Comparison of ENCODE assay signal across 9 mouse cellular contexts in genomic region chr7:112336769-112337168, GRCm38 (mm10).
DNase-seq lines count a peak whose midpoint lies in the region; ATAC-seq and TF ChIP-seq lines count a peak whose summit lies in the region.
"Had no signal": no experiment of that assay in that cellular context is flagged by ENCODE, and none has a peak within 500 bp of the region (broad histone marks: within the 10 kb centered on the region; RNA-seq: fewer than 3 reads in every experiment).

No protein-coding gene starts in this region.

- no peaks in the 10 kb centered on the region for H3K4me1 ChIP-seq in hindbrain, embryonic 14.5 days (replicated peaks; ENCODE audit: control insufficient read depth, insufficient read depth, low read length)
- H3K4me1 ChIP-seq in hindbrain, embryonic 11.5 days (replicated peaks; ENCODE audit: control insufficient read depth, insufficient read depth, low read length): no peaks in the 10 kb centered on the region
- H3K4me1 ChIP-seq in intestine, embryonic 14.5 days (replicated peaks; ENCODE audit: control insufficient read depth, insufficient read depth, low read length): peaks cover 14% of the 10 kb centered on the region
- H3K4me1 ChIP-seq: megakaryocyte, embryonic 14.5 days had no signal

- no peak overlapping the region for H3K9ac ChIP-seq in hindbrain, embryonic 14.5 days
- H3K9ac ChIP-seq in hindbrain, embryonic 11.5 days (ENCODE audit: low read depth, low read length): no peak overlapping the region
- no peak overlapping the region for H3K9ac ChIP-seq in intestine, embryonic 14.5 days (ENCODE audit: low read length)

- DNase-seq in hindbrain, embryonic 14.5 days (ENCODE audit: low spot score): peak; percentile 44
- no peak for DNase-seq in hindbrain, embryonic 11.5 days (ENCODE audit: low spot score)
- peak; percentile 57 to 66 for DNase-seq in frontal cortex, postnatal 14 days (ENCODE audit: low spot score in 2 of 2)
- DNase-seq in intestine, embryonic 14.5 days (ENCODE audit: low spot score): peak; percentile 61
- DNase-seq in kidney, adult 18-20 months: no peak
- DNase-seq in testis, postnatal 14 days (ENCODE audit: low spot score): no peak
- DNase-seq in adrenal gland, postnatal 4 days (ENCODE audit: low spot score in 2 of 2): no peak

- ATAC-seq in hindbrain, embryonic 14.5 days (ENCODE audit: low FRiP score): no peak
- ATAC-seq in hindbrain, embryonic 11.5 days (ENCODE audit: low FRiP score): no peak
- 0 out of 2 replicates have a peak, but pooled peaks have one; percentile 25 for ATAC-seq in intestine, embryonic 14.5 days (replicated peaks; ENCODE audit: low FRiP score, low TSS enrichment, low read depth)

- no peaks in the 10 kb centered on the region for H3K79me2 ChIP-seq in myocyte (ENCODE audit: control insufficient read depth, insufficient read depth)

- no peak for TF ChIP-seq POLR2A in myocyte (IDR thresholded peaks at IDR 0.05; ENCODE audit: insufficient read length, low read depth)

- WGBS in hindbrain, embryonic 14.5 days: 79% methylated on average over 15 of the region's 15 CpGs
- WGBS in hindbrain, embryonic 11.5 days: 87% methylated on average over 15 of the region's 15 CpGs
- 45% methylated on average over 15 of the region's 15 CpGs for WGBS in intestine, embryonic 14.5 days

- H3ac ChIP-seq in myocyte (ENCODE audit: control insufficient read depth, insufficient read length): no peak overlapping the region

- H3K9me3 ChIP-seq in hindbrain, embryonic 14.5 days (ENCODE audit: control insufficient read depth, low read length): no peaks in the 10 kb centered on the region
- H3K9me3 ChIP-seq in hindbrain, embryonic 11.5 days (ENCODE audit: control insufficient read depth, low read length): no peaks in the 10 kb centered on the region
- no peaks in the 10 kb centered on the region for H3K9me3 ChIP-seq in intestine, embryonic 14.5 days (ENCODE audit: control insufficient read depth, low read length)
- H3K9me3 ChIP-seq: megakaryocyte, embryonic 14.5 days had no signal

- no peaks in the 10 kb centered on the region for H3K36me3 ChIP-seq in hindbrain, embryonic 14.5 days (replicated peaks; ENCODE audit: control insufficient read depth, insufficient read depth)
- no peaks in the 10 kb centered on the region for H3K36me3 ChIP-seq in hindbrain, embryonic 11.5 days (ENCODE audit: control insufficient read depth, insufficient read depth, low read length)
- H3K36me3 ChIP-seq in intestine, embryonic 14.5 days (ENCODE audit: control insufficient read depth, insufficient read depth, low read length): 0 out of 2 replicates have a peak, but pooled peaks cover 2% of the 10 kb centered on the region
- peaks cover 18% of the 10 kb centered on the region for H3K36me3 ChIP-seq in myocyte (ENCODE audit: control insufficient read depth, insufficient read depth)

- H3K4me2 ChIP-seq in hindbrain, embryonic 14.5 days (replicated peaks): no peak overlapping the region
- no peak overlapping the region for H3K4me2 ChIP-seq in hindbrain, embryonic 11.5 days (replicated peaks; ENCODE audit: low read depth, low read length)
- peak overlapping the region; percentile 28 for H3K4me2 ChIP-seq in intestine, embryonic 14.5 days (ENCODE audit: low read length)
- H3K4me2 ChIP-seq in myocyte (ENCODE audit: low read depth): peak overlapping the region; percentile 24

- H3K27me3 ChIP-seq in hindbrain, embryonic 14.5 days (ENCODE audit: control insufficient read depth, insufficient read depth, low read length): no peaks in the 10 kb centered on the region
- H3K27me3 ChIP-seq in hindbrain, embryonic 11.5 days (ENCODE audit: control insufficient read depth, insufficient read depth, low read length): no peaks in the 10 kb centered on the region
- no peaks in the 10 kb centered on the region for H3K27me3 ChIP-seq in intestine, embryonic 14.5 days (replicated peaks; ENCODE audit: control insufficient read depth, insufficient read depth, low read length)
- H3K27me3 ChIP-seq in myocyte (ENCODE audit: control insufficient read depth, insufficient read depth, insufficient read length): no peaks in the 10 kb centered on the region

- peak overlapping the region; percentile 45 for H3K27ac ChIP-seq in hindbrain, embryonic 14.5 days
- H3K27ac ChIP-seq in hindbrain, embryonic 11.5 days (ENCODE audit: low read depth, low read length): no peak overlapping the region
- H3K27ac ChIP-seq in intestine, embryonic 14.5 days (ENCODE audit: low read depth): peak overlapping the region; percentile 70

- no peak overlapping the region for H3K4me3 ChIP-seq in hindbrain, embryonic 14.5 days (replicated peaks; ENCODE audit: low read length)
- H3K4me3 ChIP-seq in hindbrain, embryonic 11.5 days (ENCODE audit: low read depth, low read length): no peak overlapping the region
- no peak overlapping the region for H3K4me3 ChIP-seq in intestine, embryonic 14.5 days (ENCODE audit: low read depth, low read length)
- no peak overlapping the region for H3K4me3 ChIP-seq in myocyte

TF ChIP-seq in myocyte, 11 proteins besides CTCF, POLR2A, EP300 and RAD21:
- TF ChIP-seq CEBPB (IDR thresholded peaks at IDR 0.05; ENCODE audit: insufficient read depth, poor library complexity, severe bottlenecking) (no peak), MYOD1 (IDR thresholded peaks at IDR 0.05; ENCODE audit: control insufficient read depth in 1 of 3, insufficient read length in 2 of 3, low read depth in 2 of 3) (peak in 1 of 3 experiments; percentile 36)

Comparison
In these comparisons a context has a peak if more than half of its experiments do, and no peak if none do; other contexts are left out.
1. DNase-seq: peak in hindbrain, embryonic 14.5 days (single experiment), frontal cortex, postnatal 14 days (2 of 2) and intestine, embryonic 14.5 days (single experiment); none in hindbrain, embryonic 11.5 days (single experiment), kidney, adult 18-20 months (single experiment), testis, postnatal 14 days (single experiment) and adrenal gland, postnatal 4 days (0 of 2).
2. H3K4me2 ChIP-seq: peak in intestine, embryonic 14.5 days (single experiment) and myocyte (single experiment); none in hindbrain, embryonic 14.5 days (single experiment) and hindbrain, embryonic 11.5 days (single experiment).